Mouse (Mus musculus) brown adipose tissue, adult 24 weeks (tissue): Measurements from ENCODE around the gene Hps3. TPM values are rescaled to one million over a fixed set of nuclear protein-coding genes. Genes with fewer than 3 reads are reported as not detected.

ENCODE experiments used
- polyA plus RNA-seq: library from polyadenylated mRNA; stranded (reverse); fragments of >200 nt; gene quantifications from 2 replicates; pipeline ENCODE4 v1.2.4, GENCODE M21; 2012; ENCODE audit not compliant: missing spikeins, insufficient read depth, insufficient read length

Hps3 gene
- polyA plus RNA-seq, 1 experiment = 7.9 TPM

Other genes starting within 250 kb of the Hps3 start
- gene Cp, start 78.3 kb downstream of the Hps3 start, polyA plus RNA-seq = 25.5 and 33.9 TPM in 2 replicates
- 7.8 and 8.9 TPM in 2 replicates for gene Hltf, start 22.5 kb upstream of the Hps3 start, polyA plus RNA-seq
- 134 and 170 TPM in 2 replicates for gene Gyg, start 120.0 kb upstream of the Hps3 start, polyA plus RNA-seq
- 5.0 and 7.4 TPM in 2 replicates for gene Cpa3, start 206.9 kb upstream of the Hps3 start, polyA plus RNA-seq
- not detected in 2 replicates for gene Cpb1, start 240.4 kb upstream of the Hps3 start, polyA plus RNA-seq